Mouse (Mus musculus): ENCODE results near the gene Smoc1. TPM values are rescaled to one million over a fixed set of nuclear protein-coding genes. Genes with fewer than 3 reads are reported as not detected.

The Smoc1 gene
- polyA plus RNA-seq, 1 experiment from 2014 or later: 8.6 TPM

DNA sequence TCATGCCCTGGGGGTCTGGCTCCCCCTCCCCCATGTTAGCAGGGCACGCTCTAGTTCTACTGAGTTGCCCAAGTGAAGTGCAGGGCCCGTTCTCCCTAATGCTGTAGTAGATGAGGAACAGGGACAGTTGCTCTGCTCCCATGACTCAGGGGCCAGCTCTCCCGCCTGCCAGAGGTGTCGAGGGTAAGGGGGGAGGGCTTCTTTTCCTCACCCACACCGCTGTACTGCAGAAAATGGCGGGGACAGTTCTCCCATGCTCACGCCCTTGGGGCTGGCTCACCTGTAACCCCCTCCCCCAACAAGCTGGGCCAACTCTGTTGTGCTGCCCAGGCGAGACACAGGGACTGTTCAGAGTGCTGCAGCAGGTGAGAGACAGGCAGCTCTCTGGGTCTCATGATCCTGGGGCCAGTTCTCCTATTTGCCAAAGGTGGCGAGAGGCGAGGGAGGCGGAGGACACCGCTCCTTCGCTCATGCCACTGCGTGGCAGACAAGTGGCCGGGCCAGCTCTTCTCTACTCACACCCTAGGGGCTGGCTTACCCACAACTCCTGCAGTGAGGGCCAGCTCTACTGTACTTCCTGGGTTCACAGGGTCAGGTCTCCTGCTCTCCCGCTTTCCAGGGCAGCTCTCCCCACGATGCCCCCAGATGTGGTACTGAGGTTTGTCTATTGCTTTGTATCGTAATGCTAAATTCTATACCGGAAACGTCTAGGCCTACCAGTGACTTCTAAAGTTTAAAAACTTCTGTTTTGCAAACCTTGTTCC, 7.9 kb upstream of the Smoc1 start:
- peak; percentile 23; the same call in 1 of the 2 replicates for ATAC-seq (replicated peaks; ENCODE audit: extremely low read depth, insufficient read depth, low FRiP score)
- Histone ChIP-seq H3K4me1 (ENCODE audit: control insufficient read depth, insufficient read depth, low read length) (no peaks in the 10 kb centered on the region), H3K4me2 (ENCODE audit: low read depth, low read length) (no peak overlapping the region), H3K27ac (ENCODE audit: low read length) (no peak overlapping the region), H3K9me3 (replicated peaks; ENCODE audit: control insufficient read depth, low read length) (no peaks in the 10 kb centered on the region), H3K36me3 (ENCODE audit: control insufficient read depth, insufficient read depth) (no peaks in the 10 kb centered on the region), H3K27me3 (ENCODE audit: control insufficient read depth, insufficient read depth, low read length) (0 out of 2 replicates have a peak, but pooled peaks cover 2% of the 10 kb centered on the region), H3K4me3 (ENCODE audit: low read length) (peak overlapping the region; percentile 4; the same call in 1 of the 2 replicates), H3K9ac (ENCODE audit: low read length) (no peak overlapping the region)
- WGBS: 78% methylated on average over 20 of the region's 20 CpGs

GRCm38 (mm10) chr12:81019280-81019935, 7.2 kb upstream of the Smoc1 start:
- no peak overlapping the region for H3K4me3 ChIP-seq (ENCODE audit: low read length)
- ATAC-seq (replicated peaks; ENCODE audit: extremely low read depth, insufficient read depth, low FRiP score): no peak

DNA sequence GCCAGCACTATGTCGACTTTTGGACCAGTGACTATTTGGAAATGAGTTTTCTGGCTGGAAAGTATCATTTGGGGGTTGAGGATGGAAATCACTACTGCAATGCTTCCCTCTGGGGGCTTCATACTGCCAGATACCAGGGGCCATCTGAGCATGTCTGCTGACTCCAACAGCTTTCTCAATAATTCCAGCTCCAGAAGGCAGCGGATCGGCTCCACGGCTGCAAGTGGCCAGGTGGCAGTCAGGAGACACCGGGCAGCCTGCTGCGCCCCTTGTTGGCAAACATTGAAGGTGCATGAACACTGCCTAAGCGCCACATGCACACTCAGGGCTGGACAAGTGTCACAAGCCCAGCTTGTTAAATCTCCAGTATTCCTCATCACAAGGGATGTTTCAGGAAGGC, 2.2 kb upstream of the Smoc1 start:
- Histone ChIP-seq H3K27ac (ENCODE audit: low read length) (no peak overlapping the region), H3K36me3 (ENCODE audit: control insufficient read depth, insufficient read depth) (no peaks in the 10 kb centered on the region), H3K27me3 (ENCODE audit: control insufficient read depth, insufficient read depth, low read length) (peaks cover 29% of the 10 kb centered on the region), H3K4me3 (ENCODE audit: low read length) (no peak overlapping the region), H3K4me1 (ENCODE audit: control insufficient read depth, insufficient read depth, low read length) (no peaks in the 10 kb centered on the region), H3K4me2 (ENCODE audit: low read depth, low read length) (no peak overlapping the region), H3K9ac (ENCODE audit: low read length) (no peak overlapping the region), H3K9me3 (replicated peaks; ENCODE audit: control insufficient read depth, low read length) (no peaks in the 10 kb centered on the region)
- WGBS: 84% methylated on average over 7 of the region's 7 CpGs
- no peak for ATAC-seq (replicated peaks; ENCODE audit: extremely low read depth, insufficient read depth, low FRiP score)

More at GRCm38 (mm10) chr12:81019280-81019935, 7.2 kb upstream of the Smoc1 start:
- Histone ChIP-seq H3K27ac (ENCODE audit: low read length) (no peak overlapping the region), H3K9me3 (replicated peaks; ENCODE audit: control insufficient read depth, low read length) (no peaks in the 10 kb centered on the region), H3K4me2 (ENCODE audit: low read depth, low read length) (no peak overlapping the region), H3K36me3 (ENCODE audit: control insufficient read depth, insufficient read depth) (no peaks in the 10 kb centered on the region), H3K9ac (ENCODE audit: low read length) (no peak overlapping the region), H3K27me3 (ENCODE audit: control insufficient read depth, insufficient read depth, low read length) (0 out of 2 replicates have a peak, but pooled peaks cover 2% of the 10 kb centered on the region), H3K4me1 (ENCODE audit: control insufficient read depth, insufficient read depth, low read length) (no peaks in the 10 kb centered on the region)
- 79% methylated on average over 7 of the region's 7 CpGs for WGBS

DNA sequence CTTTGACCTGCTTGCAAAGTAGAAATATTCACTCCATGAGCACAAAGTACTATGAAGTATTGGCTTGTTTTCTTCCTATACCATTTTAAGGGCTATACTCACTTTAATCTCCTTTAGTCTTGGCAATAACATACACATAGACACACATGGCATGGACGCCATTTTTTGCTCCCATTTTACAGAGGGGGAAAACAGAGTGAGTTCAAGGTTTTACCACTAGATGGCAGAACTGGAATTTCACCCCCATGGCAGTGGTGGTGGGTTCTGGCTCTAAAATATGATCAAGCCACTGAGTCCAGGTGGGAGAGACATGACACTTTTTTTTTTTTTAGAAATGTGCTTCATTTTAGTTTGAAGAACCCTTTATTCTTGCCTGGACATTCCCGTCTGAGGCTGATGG, 1.6 kb upstream of the Smoc1 start:
- H3K4me3 ChIP-seq (ENCODE audit: low read length): no peak overlapping the region
- H3K27ac ChIP-seq (ENCODE audit: low read length): no peak overlapping the region
- H3K4me1 ChIP-seq (ENCODE audit: control insufficient read depth, insufficient read depth, low read length): no peaks in the 10 kb centered on the region
- H3K9me3 ChIP-seq (replicated peaks; ENCODE audit: control insufficient read depth, low read length): no peaks in the 10 kb centered on the region
- WGBS: 53% methylated on average over 2 of the region's 2 CpGs
- no peak for ATAC-seq (replicated peaks; ENCODE audit: extremely low read depth, insufficient read depth, low FRiP score)
- H3K4me2 ChIP-seq (ENCODE audit: low read depth, low read length): no peak overlapping the region
- no peaks in the 10 kb centered on the region for H3K36me3 ChIP-seq (ENCODE audit: control insufficient read depth, insufficient read depth)
- H3K27me3 ChIP-seq (ENCODE audit: control insufficient read depth, insufficient read depth, low read length): peaks cover 31% of the 10 kb centered on the region
- H3K9ac ChIP-seq (ENCODE audit: low read length): no peak overlapping the region

DNA sequence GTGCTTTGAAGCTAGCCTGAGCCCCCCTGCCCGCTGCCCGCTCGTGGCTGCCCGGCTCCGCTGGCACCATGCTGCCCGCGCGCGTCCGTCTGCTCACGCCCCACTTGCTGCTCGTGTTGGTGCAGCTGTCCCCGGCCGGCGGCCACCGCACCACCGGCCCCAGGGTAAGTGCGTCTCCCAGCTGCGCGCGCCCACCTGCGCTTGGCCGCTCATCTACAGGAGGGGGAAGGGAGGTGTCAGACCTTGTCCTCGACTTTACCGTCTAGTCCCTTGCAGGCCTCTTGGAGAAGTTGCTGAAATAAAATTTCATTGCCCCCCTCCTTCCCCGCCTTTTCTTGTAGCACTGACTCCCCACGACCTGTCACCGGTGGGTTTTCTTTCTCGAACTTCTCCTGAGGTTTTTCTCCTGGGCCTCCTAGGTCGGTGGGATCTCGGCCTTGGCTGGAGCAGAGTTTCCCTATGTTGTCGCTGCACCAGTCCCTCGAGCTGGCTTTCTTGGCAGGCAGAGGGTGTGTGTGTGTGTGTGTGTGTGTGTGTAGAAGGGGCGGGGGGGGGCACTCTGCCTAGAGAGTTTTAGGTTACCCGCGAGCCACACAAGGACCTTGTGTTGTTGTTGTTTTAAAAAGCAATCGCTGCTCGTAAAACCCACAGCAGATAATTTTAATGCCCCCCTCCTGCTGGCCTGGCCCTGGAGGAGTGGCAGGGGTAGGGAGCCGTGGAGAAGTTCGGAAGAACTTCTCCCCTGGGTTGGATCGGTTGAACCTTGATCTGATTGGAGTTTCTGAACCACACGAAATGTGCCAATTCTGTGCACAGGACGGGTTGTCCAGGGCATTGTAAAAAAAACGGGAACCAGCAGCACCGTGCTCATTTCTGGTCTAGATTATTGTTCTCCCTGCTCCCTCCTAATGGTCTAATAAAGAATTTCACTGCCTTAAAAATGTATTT, 661 bp downstream of the Smoc1 start:
- Histone ChIP-seq H3K9me3 (replicated peaks; ENCODE audit: control insufficient read depth, low read length) (no peaks in the 10 kb centered on the region), H3K9ac (ENCODE audit: low read length) (peak overlapping the region; percentile 65), H3K36me3 (ENCODE audit: control insufficient read depth, insufficient read depth) (no peaks in the 10 kb centered on the region), H3K27me3 (ENCODE audit: control insufficient read depth, insufficient read depth, low read length) (peaks cover 36% of the 10 kb centered on the region), H3K4me1 (ENCODE audit: control insufficient read depth, insufficient read depth, low read length) (no peaks in the 10 kb centered on the region), H3K4me2 (ENCODE audit: low read depth, low read length) (peak overlapping the region; percentile 97), H3K4me3 (ENCODE audit: low read length) (peak overlapping the region; percentile 65), H3K27ac (ENCODE audit: low read length) (no peak overlapping the region)
- peak; percentile 20 for ATAC-seq (replicated peaks; ENCODE audit: extremely low read depth, insufficient read depth, low FRiP score)
- 5% methylated on average over 45 of the region's 45 CpGs for WGBS

- Histone ChIP-seq H3K4me1 (ENCODE audit: control insufficient read depth, insufficient read depth, low read length) (no peaks in the 10 kb centered on the region), H3K9ac (ENCODE audit: low read length) (no peak overlapping the region), H3K27me3 (ENCODE audit: control insufficient read depth, insufficient read depth, low read length) (peaks cover 36% of the 10 kb centered on the region), H3K27ac (ENCODE audit: low read length) (no peak overlapping the region), H3K4me2 (ENCODE audit: low read depth, low read length) (no peak overlapping the region), H3K9me3 (replicated peaks; ENCODE audit: control insufficient read depth, low read length) (no peaks in the 10 kb centered on the region), H3K36me3 (ENCODE audit: control insufficient read depth, insufficient read depth) (no peaks in the 10 kb centered on the region), H3K4me3 (ENCODE audit: low read length) (no peak overlapping the region)
- WGBS: 40% methylated on average over 16 of the region's 16 CpGs
- ATAC-seq (replicated peaks; ENCODE audit: extremely low read depth, insufficient read depth, low FRiP score): no peak
Observed at GRCm38 (mm10) chr12:81028291-81028920, 1.8 kb downstream of the Smoc1 start.

GRCm38 (mm10) chr12:81029731-81030130, 3.1 kb downstream of the Smoc1 start:
- H3K9me3 ChIP-seq (replicated peaks; ENCODE audit: control insufficient read depth, low read length): no peaks in the 10 kb centered on the region
- no peak overlapping the region for H3K9ac ChIP-seq (ENCODE audit: low read length)
- H3K4me3 ChIP-seq (ENCODE audit: low read length): no peak overlapping the region
- 51% methylated on average over 4 of the region's 4 CpGs for WGBS
- H3K27me3 ChIP-seq (ENCODE audit: control insufficient read depth, insufficient read depth, low read length): peaks cover 33% of the 10 kb centered on the region
- H3K27ac ChIP-seq (ENCODE audit: low read length): no peak overlapping the region
- H3K4me2 ChIP-seq (ENCODE audit: low read depth, low read length): no peak overlapping the region
- no peak for ATAC-seq (replicated peaks; ENCODE audit: extremely low read depth, insufficient read depth, low FRiP score)
- H3K36me3 ChIP-seq (ENCODE audit: control insufficient read depth, insufficient read depth): no peaks in the 10 kb centered on the region
- no peaks in the 10 kb centered on the region for H3K4me1 ChIP-seq (ENCODE audit: control insufficient read depth, insufficient read depth, low read length)

DNA sequence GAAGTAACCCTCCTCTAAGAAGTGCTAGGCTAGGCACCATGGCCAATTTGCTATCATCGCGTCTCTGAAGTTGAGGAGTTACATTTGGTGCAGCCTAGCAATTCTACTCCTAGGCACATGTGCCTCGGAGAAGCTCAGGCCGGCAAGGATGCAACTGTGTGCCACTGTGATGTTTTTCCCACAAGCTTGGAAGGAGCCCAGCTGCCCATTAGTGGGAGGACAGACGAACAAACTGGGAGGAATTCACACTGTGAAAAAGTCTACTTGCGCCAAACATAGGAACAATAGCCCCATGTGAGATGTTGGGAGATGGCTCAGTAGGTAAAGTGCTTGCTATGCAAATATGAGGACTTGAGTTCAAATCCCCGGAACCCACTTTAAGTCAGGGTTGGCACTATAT, 5.0 kb downstream of the Smoc1 start:
- Histone ChIP-seq H3K4me1 (ENCODE audit: control insufficient read depth, insufficient read depth, low read length) (no peaks in the 10 kb centered on the region), H3K9ac (ENCODE audit: low read length) (no peak overlapping the region), H3K27ac (ENCODE audit: low read length) (no peak overlapping the region), H3K4me3 (ENCODE audit: low read length) (no peak overlapping the region), H3K36me3 (ENCODE audit: control insufficient read depth, insufficient read depth) (no peaks in the 10 kb centered on the region), H3K4me2 (ENCODE audit: low read depth, low read length) (no peak overlapping the region), H3K9me3 (replicated peaks; ENCODE audit: control insufficient read depth, low read length) (no peaks in the 10 kb centered on the region), H3K27me3 (ENCODE audit: control insufficient read depth, insufficient read depth, low read length) (peaks cover 27% of the 10 kb centered on the region)
- WGBS: 75% methylated on average over 7 of the region's 7 CpGs
- no peak for ATAC-seq (replicated peaks; ENCODE audit: extremely low read depth, insufficient read depth, low FRiP score)
